Mouse (Mus musculus): ENCODE measurements around the gene Spns1. TPM values are rescaled to one million over a fixed set of nuclear protein-coding genes. Genes with fewer than 3 reads are reported as not detected.
A peak's percentile ranks its signal among the peaks of the same experiment; 100 is the strongest.

Spns1 gene
- 38.3 and 39.5 TPM in 2 replicates for polyA plus RNA-seq (2014; fragmentation: Nextera tagmentation; extraction: Ambion mirVana)

- WGBS, result under 1% methylated on average over 33 of the region's 33 CpGs
- Histone ChIP-seq H3K27me3 (ENCODE audit: control insufficient read depth, insufficient read depth, low read length) (no peaks in the 10 kb centered on the region), H3K4me1 (ENCODE audit: control insufficient read depth, insufficient read depth, low read length) (peaks cover 9% of the 10 kb centered on the region), H3K9ac (replicated peaks; ENCODE audit: low read depth, low read length) (peak within 1 kb of the TSS; percentile 87), H3K9me3 (ENCODE audit: control insufficient read depth, low read depth, low read length) (no peaks in the 10 kb centered on the region), H3K4me3 (ENCODE audit: low read depth, low read length) (peak within 1 kb of the TSS; percentile 97), H3K27ac (ENCODE audit: low read length) (peak within 1 kb of the TSS; percentile 10; the same call in 1 of the 2 replicates), H3K4me2 (replicated peaks; ENCODE audit: low read depth, low read length) (peak within 1 kb of the TSS; percentile 98), H3K36me3 (ENCODE audit: control insufficient read depth, insufficient read depth, low read length) (peaks cover 6% of the 10 kb centered on the region; the same call in 1 of the 2 replicates)
- ATAC-seq (ENCODE audit: insufficient number of reproducible peaks, insufficient read depth, low FRiP score, low read depth), result peak; percentile 98
These were observed at the start of gene Spns1 for GRCm38 (mm10) chr7:126377278-126378158. TSS of gene Spns1 (minus strand) at chr7:126377450.

GRCm38 (mm10) chr7:126424161-126424560 is 46.9 kb upstream of the Spns1 start:
- no peak overlapping the region for H3K4me3 ChIP-seq (ENCODE audit: low read depth, low read length)
- 87% methylated on average over 6 of the region's 6 CpGs for WGBS

DNA sequence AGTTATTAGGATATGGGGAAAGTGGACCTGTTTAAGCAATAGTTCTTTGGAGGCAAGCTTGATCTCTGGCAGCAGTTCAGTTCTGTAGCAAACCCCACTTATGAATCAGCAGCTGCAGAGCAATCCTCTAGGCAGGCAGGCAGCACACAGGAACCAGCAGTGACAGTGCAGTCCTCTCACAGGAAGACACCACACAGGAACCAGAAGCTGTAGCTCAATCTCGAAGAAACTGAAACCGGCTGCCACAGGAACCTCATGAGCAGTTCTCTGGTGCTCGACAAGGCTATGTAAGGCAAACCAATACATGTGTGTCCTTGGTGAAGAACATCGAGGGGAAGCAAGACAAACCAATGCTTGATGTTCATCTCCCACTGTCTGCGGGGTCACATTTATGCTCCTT is 44.5 kb upstream of the Spns1 start:
- 87% methylated on average over 5 of the region's 5 CpGs for WGBS
- no peak overlapping the region for H3K4me2 ChIP-seq (replicated peaks; ENCODE audit: low read depth, low read length)

More at GRCm38 (mm10) chr7:126424161-126424560, 46.9 kb upstream of the Spns1 start:
- H3K27ac ChIP-seq (ENCODE audit: low read length), result no peak overlapping the region
- 0 out of 2 replicates have a peak, but pooled peaks cover 3% of the 10 kb centered on the region for H3K4me1 ChIP-seq (ENCODE audit: control insufficient read depth, insufficient read depth, low read length)
- H3K4me2 ChIP-seq (replicated peaks; ENCODE audit: low read depth, low read length), result no peak overlapping the region
- H3K27me3 ChIP-seq (ENCODE audit: control insufficient read depth, insufficient read depth, low read length), result no peaks in the 10 kb centered on the region
- no peak overlapping the region for H3K9ac ChIP-seq (replicated peaks; ENCODE audit: low read depth, low read length)
- no peak for ATAC-seq (ENCODE audit: insufficient number of reproducible peaks, insufficient read depth, low FRiP score, low read depth)
- no peaks in the 10 kb centered on the region for H3K36me3 ChIP-seq (ENCODE audit: control insufficient read depth, insufficient read depth, low read length)
- no peaks in the 10 kb centered on the region; the same call in 1 of the 2 replicates for H3K9me3 ChIP-seq (ENCODE audit: control insufficient read depth, low read depth, low read length)

DNA sequence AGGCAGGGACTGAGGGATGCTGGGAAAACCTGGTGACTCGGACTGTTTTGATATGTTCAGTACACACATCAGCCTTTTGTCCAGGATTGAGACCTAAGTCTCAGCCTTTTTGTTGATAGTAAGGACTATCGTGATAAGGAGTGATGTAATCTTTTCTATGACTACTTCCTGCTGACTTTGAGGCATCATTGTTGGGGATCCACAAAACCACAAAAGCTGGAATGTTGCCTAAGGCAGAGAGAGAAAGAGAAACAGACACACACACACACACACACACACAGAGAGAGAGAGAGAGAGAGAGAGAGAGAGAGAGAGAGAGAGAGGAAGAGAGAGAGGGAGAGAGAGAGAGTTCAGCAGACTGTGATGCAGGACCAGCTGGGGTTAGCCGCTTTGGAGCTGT is 41.2 kb upstream of the Spns1 start:
- H3K27ac ChIP-seq (ENCODE audit: low read length), result no peak overlapping the region
- WGBS, result 49% methylated on average over 3 of the region's 3 CpGs
- ATAC-seq (ENCODE audit: insufficient number of reproducible peaks, insufficient read depth, low FRiP score, low read depth), result no peak
- H3K4me1 ChIP-seq (ENCODE audit: control insufficient read depth, insufficient read depth, low read length), result no peaks in the 10 kb centered on the region
- H3K9ac ChIP-seq (replicated peaks; ENCODE audit: low read depth, low read length), result no peak overlapping the region
- H3K36me3 ChIP-seq (ENCODE audit: control insufficient read depth, insufficient read depth, low read length), result no peaks in the 10 kb centered on the region
- no peak overlapping the region for H3K4me3 ChIP-seq (ENCODE audit: low read depth, low read length)
- H3K4me2 ChIP-seq (replicated peaks; ENCODE audit: low read depth, low read length), result no peak overlapping the region
- no peaks in the 10 kb centered on the region for H3K27me3 ChIP-seq (ENCODE audit: control insufficient read depth, insufficient read depth, low read length)
- no peaks in the 10 kb centered on the region for H3K9me3 ChIP-seq (ENCODE audit: control insufficient read depth, low read depth, low read length)

More for the DNA sequence above, 44.5 kb upstream of the Spns1 start:
- no peaks in the 10 kb centered on the region for H3K4me1 ChIP-seq (ENCODE audit: control insufficient read depth, insufficient read depth, low read length)
- no peak overlapping the region for H3K27ac ChIP-seq (ENCODE audit: low read length)
- H3K9me3 ChIP-seq (ENCODE audit: control insufficient read depth, low read depth, low read length), result no peaks in the 10 kb centered on the region; the same call in 1 of the 2 replicates
- no peaks in the 10 kb centered on the region for H3K36me3 ChIP-seq (ENCODE audit: control insufficient read depth, insufficient read depth, low read length)
- no peak overlapping the region for H3K4me3 ChIP-seq (ENCODE audit: low read depth, low read length)
- H3K27me3 ChIP-seq (ENCODE audit: control insufficient read depth, insufficient read depth, low read length), result no peaks in the 10 kb centered on the region
- no peak for ATAC-seq (ENCODE audit: insufficient number of reproducible peaks, insufficient read depth, low FRiP score, low read depth)
- no peak overlapping the region for H3K9ac ChIP-seq (replicated peaks; ENCODE audit: low read depth, low read length)

DNA sequence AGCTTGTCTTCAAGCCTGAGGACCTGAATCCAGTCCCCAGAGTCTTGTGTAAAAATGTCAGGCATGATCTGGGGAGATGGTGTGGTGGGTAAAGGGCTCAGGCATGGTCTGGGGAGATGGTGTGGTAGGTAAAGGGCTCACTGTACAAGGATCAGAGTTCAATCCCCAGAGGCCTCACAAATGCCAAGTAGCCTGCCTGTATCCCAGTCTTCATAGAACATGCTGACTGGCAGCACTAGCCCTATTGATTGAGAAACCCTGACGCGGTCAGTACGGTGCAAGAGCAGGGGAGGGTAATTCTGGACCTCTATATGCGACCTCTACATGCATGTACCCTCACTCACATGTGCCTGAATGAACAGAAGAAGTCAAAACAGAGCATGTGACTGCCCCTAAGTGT is 40.4 kb upstream of the Spns1 start:
- Histone ChIP-seq H3K36me3 (ENCODE audit: control insufficient read depth, insufficient read depth, low read length) (no peaks in the 10 kb centered on the region), H3K4me2 (replicated peaks; ENCODE audit: low read depth, low read length) (no peak overlapping the region), H3K27me3 (ENCODE audit: control insufficient read depth, insufficient read depth, low read length) (no peaks in the 10 kb centered on the region), H3K4me1 (ENCODE audit: control insufficient read depth, insufficient read depth, low read length) (no peaks in the 10 kb centered on the region), H3K9ac (replicated peaks; ENCODE audit: low read depth, low read length) (no peak overlapping the region), H3K9me3 (ENCODE audit: control insufficient read depth, low read depth, low read length) (no peaks in the 10 kb centered on the region), H3K4me3 (ENCODE audit: low read depth, low read length) (no peak overlapping the region), H3K27ac (ENCODE audit: low read length) (no peak overlapping the region)
- ATAC-seq (ENCODE audit: insufficient number of reproducible peaks, insufficient read depth, low FRiP score, low read depth), result no peak
- 81% methylated on average over 4 of the region's 4 CpGs for WGBS

DNA sequence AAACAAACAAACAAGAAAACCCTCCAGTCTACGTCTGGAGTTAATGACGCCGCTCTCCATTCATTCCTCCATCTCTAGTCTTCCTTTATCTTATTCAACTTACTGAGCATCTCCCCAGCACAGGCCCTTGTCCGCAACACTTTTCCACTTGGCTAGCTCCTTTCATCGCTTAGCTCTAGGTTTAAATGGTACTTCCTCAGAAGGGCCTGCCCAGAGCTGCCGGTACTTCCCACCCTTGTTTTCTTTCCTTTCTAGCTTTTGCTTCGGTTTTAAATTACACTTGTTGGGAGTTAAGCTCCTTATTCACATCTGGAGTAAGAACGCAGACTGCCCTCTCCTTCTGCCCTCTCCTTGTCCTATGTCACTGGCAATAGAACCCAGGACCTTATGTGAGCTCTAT is 39.8 kb upstream of the Spns1 start:
- WGBS, result 64% methylated on average over 8 of the region's 8 CpGs

DNA sequence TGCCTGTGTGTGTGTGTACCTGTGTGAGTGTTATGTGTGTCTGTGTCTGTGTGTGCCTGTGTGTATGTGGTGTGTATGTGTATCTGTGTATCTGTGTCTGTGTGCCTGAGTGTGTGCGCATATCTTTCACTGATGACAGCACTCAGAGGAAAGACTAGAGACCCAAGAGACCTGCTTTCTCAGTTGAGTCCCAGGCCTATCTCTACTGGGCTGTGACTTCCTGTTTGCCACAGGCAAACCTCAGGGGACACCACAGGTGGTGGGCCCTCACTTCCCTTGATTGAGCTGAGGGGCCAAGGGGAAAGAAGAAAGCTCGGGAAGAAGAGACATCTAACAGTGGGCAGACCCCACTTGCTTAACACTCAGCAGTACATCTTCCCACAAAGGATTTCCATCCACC is 39.4 kb upstream of the Spns1 start:
- Histone ChIP-seq H3K4me2 (replicated peaks; ENCODE audit: low read depth, low read length) (no peak overlapping the region), H3K36me3 (ENCODE audit: control insufficient read depth, insufficient read depth, low read length) (no peaks in the 10 kb centered on the region), H3K4me1 (ENCODE audit: control insufficient read depth, insufficient read depth, low read length) (no peaks in the 10 kb centered on the region), H3K9me3 (ENCODE audit: control insufficient read depth, low read depth, low read length) (no peaks in the 10 kb centered on the region), H3K27me3 (ENCODE audit: control insufficient read depth, insufficient read depth, low read length) (no peaks in the 10 kb centered on the region), H3K4me3 (ENCODE audit: low read depth, low read length) (no peak overlapping the region), H3K9ac (replicated peaks; ENCODE audit: low read depth, low read length) (no peak overlapping the region), H3K27ac (ENCODE audit: low read length) (no peak overlapping the region)
- no peak for ATAC-seq (ENCODE audit: insufficient number of reproducible peaks, insufficient read depth, low FRiP score, low read depth)
- WGBS, result 58% methylated on average over 2 of the region's 2 CpGs

More for the DNA sequence above, 39.8 kb upstream of the Spns1 start:
- H3K4me1 ChIP-seq (ENCODE audit: control insufficient read depth, insufficient read depth, low read length), result no peaks in the 10 kb centered on the region
- H3K36me3 ChIP-seq (ENCODE audit: control insufficient read depth, insufficient read depth, low read length), result no peaks in the 10 kb centered on the region
- H3K9ac ChIP-seq (replicated peaks; ENCODE audit: low read depth, low read length), result no peak overlapping the region
- H3K9me3 ChIP-seq (ENCODE audit: control insufficient read depth, low read depth, low read length), result no peaks in the 10 kb centered on the region
- H3K4me3 ChIP-seq (ENCODE audit: low read depth, low read length), result no peak overlapping the region
- no peaks in the 10 kb centered on the region for H3K27me3 ChIP-seq (ENCODE audit: control insufficient read depth, insufficient read depth, low read length)
- ATAC-seq (ENCODE audit: insufficient number of reproducible peaks, insufficient read depth, low FRiP score, low read depth), result no peak
- H3K4me2 ChIP-seq (replicated peaks; ENCODE audit: low read depth, low read length), result no peak overlapping the region
- H3K27ac ChIP-seq (ENCODE audit: low read length), result no peak overlapping the region

- Histone ChIP-seq H3K4me3 (ENCODE audit: low read depth, low read length) (no peak within 1 kb of the TSS), H3K4me1 (ENCODE audit: control insufficient read depth, insufficient read depth, low read length) (no peaks in the 10 kb centered on the region), H3K27me3 (ENCODE audit: control insufficient read depth, insufficient read depth, low read length) (no peaks in the 10 kb centered on the region), H3K9ac (replicated peaks; ENCODE audit: low read depth, low read length) (no peak within 1 kb of the TSS), H3K4me2 (replicated peaks; ENCODE audit: low read depth, low read length) (no peak within 1 kb of the TSS), H3K36me3 (ENCODE audit: control insufficient read depth, insufficient read depth, low read length) (no peaks in the 10 kb centered on the region), H3K9me3 (ENCODE audit: control insufficient read depth, low read depth, low read length) (no peaks in the 10 kb centered on the region), H3K27ac (ENCODE audit: low read length) (no peak within 1 kb of the TSS)
- no peak for ATAC-seq (ENCODE audit: insufficient number of reproducible peaks, insufficient read depth, low FRiP score, low read depth)
- 84% methylated on average over 6 of the region's 6 CpGs for WGBS
These were observed 37.5 kb upstream of the Spns1 start, which contains the start of gene Cd19 for GRCm38 (mm10) chr7:126414725-126415124. TSS of gene Cd19 (minus strand) at chr7:126414889.
